In genomic region chr11:75461743-75462252, GRCm38 (mm10) we compare ENCODE assay signal across 8 mouse cellular contexts. TPM values are rescaled to one million over a fixed set of nuclear protein-coding genes. Genes with fewer than 3 reads are reported as not detected.
DNase-seq lines count a peak whose midpoint lies in the region; ATAC-seq and TF ChIP-seq lines count a peak whose summit lies in the region.

No protein-coding gene starts in this region.

- 0% methylated on average over 30 of the region's 30 CpGs for WGBS in heart, embryonic 16.5 days
- 1% methylated on average over 30 of the region's 30 CpGs for WGBS in forebrain, embryonic 12.5 days
- under 1% methylated on average over 28 of the region's 30 CpGs for WGBS in liver, embryonic 15.5 days (ENCODE audit: insufficient replicate concordance)

- H3K4me3 ChIP-seq in heart, embryonic 16.5 days (ENCODE audit: low read length), result peak overlapping the region; percentile 85
- peak overlapping the region; percentile 88 for H3K4me3 ChIP-seq in E14TG2a.4 (replicated peaks; ENCODE audit: low read length)
- peak overlapping the region; percentile 72 for H3K4me3 ChIP-seq in forebrain, embryonic 12.5 days (replicated peaks)
- peak overlapping the region; percentile 97 for H3K4me3 ChIP-seq in liver, embryonic 15.5 days (replicated peaks)

- peaks cover 16% of the 10 kb centered on the region for H3K36me3 ChIP-seq in heart, embryonic 16.5 days (ENCODE audit: control insufficient read depth, insufficient read depth)
- H3K36me3 ChIP-seq in E14TG2a.4 (ENCODE audit: insufficient read depth, low read length), result peaks cover 27% of the 10 kb centered on the region
- peaks cover 9% of the 10 kb centered on the region; the same call in 1 of the 2 replicates for H3K36me3 ChIP-seq in forebrain, embryonic 12.5 days (replicated peaks)
- peaks cover 34% of the 10 kb centered on the region for H3K36me3 ChIP-seq in liver, embryonic 15.5 days (replicated peaks)

- peak overlapping the region; percentile 87 for H3K9ac ChIP-seq in heart, embryonic 16.5 days (ENCODE audit: low read length)
- H3K9ac ChIP-seq in forebrain, embryonic 12.5 days, result peak overlapping the region; percentile 70
- peak overlapping the region; percentile 96 for H3K9ac ChIP-seq in liver, embryonic 15.5 days

- TF ChIP-seq CTCF in E14TG2a.4 (conservative IDR thresholded peaks at IDR 0.05; ENCODE audit: low read length), result no peak

- peaks cover 26% of the 10 kb centered on the region for H3K4me1 ChIP-seq in heart, embryonic 16.5 days (ENCODE audit: control insufficient read depth, insufficient read depth, low read length)
- peaks cover 62% of the 10 kb centered on the region for H3K4me1 ChIP-seq in E14TG2a.4 (replicated peaks; ENCODE audit: low read depth, low read length)
- H3K4me1 ChIP-seq in forebrain, embryonic 12.5 days, result peaks cover 26% of the 10 kb centered on the region
- peaks cover 75% of the 10 kb centered on the region for H3K4me1 ChIP-seq in liver, embryonic 15.5 days (replicated peaks)

- H3K27ac ChIP-seq in heart, embryonic 16.5 days (ENCODE audit: low read length), result peak overlapping the region; percentile 98
- 0 out of 2 replicates have a peak overlapping the region, but pooled peaks have one; percentile 32 for H3K27ac ChIP-seq in forebrain, embryonic 12.5 days
- peak overlapping the region; percentile 99 for H3K27ac ChIP-seq in liver, embryonic 15.5 days (replicated peaks)

- intact Hi-C loops in left cerebral cortex, postnatal 14 days (cut with DNase I), result no loop called here

- no peaks in the 10 kb centered on the region for H3K27me3 ChIP-seq in heart, embryonic 16.5 days (ENCODE audit: control insufficient read depth, insufficient read depth, low read length)
- H3K27me3 ChIP-seq in E14TG2a.4 (ENCODE audit: insufficient read depth, low read length), result no peaks in the 10 kb centered on the region
- peaks cover 3% of the 10 kb centered on the region; the same call in 1 of the 2 replicates for H3K27me3 ChIP-seq in forebrain, embryonic 12.5 days
- no peaks in the 10 kb centered on the region for H3K27me3 ChIP-seq in liver, embryonic 15.5 days

- DNase-seq in heart, adult 9 months (ENCODE audit: low spot score in 2 of 2), result no peak
- no peak for DNase-seq in left cerebral cortex, postnatal 14 days (ENCODE audit: low spot score in 2 of 2)
- DNase-seq in Muller cell, postnatal 12 days (ENCODE audit: inconsistent ontology term), result no peak
- no peak for DNase-seq in adrenal gland, adult (ENCODE audit: inconsistent age in 2 of 2, low spot score in 1 of 2)

- peak overlapping the region; percentile 76 for H3K4me2 ChIP-seq in heart, embryonic 16.5 days (ENCODE audit: low read depth, low read length)
- H3K4me2 ChIP-seq in forebrain, embryonic 12.5 days, result peak overlapping the region; percentile 97
- H3K4me2 ChIP-seq in liver, embryonic 15.5 days, result peak overlapping the region; percentile 90

- peak; percentile 1; the same call in 1 of the 2 replicates for ATAC-seq in heart, embryonic 16.5 days (replicated peaks; ENCODE audit: extremely low read depth, insufficient read depth, low FRiP score)
- peak; percentile 1; the same call in 1 of the 2 replicates for ATAC-seq in forebrain, embryonic 12.5 days (ENCODE audit: low FRiP score)
- no peak for ATAC-seq in liver, embryonic 15.5 days (ENCODE audit: insufficient read depth)

- 0 out of 2 replicates have a peak, but pooled peaks cover 2% of the 10 kb centered on the region for H3K9me3 ChIP-seq in heart, embryonic 16.5 days (replicated peaks; ENCODE audit: control insufficient read depth, low read length)
- H3K9me3 ChIP-seq in E14TG2a.4 (ENCODE audit: low read length), result no peaks in the 10 kb centered on the region
- peaks cover 3% of the 10 kb centered on the region; the same call in 1 of the 2 replicates for H3K9me3 ChIP-seq in forebrain, embryonic 12.5 days
- H3K9me3 ChIP-seq in liver, embryonic 15.5 days (replicated peaks), result no peaks in the 10 kb centered on the region

RNA-seq across cellular contexts. Expression of gene Tlcd2, which starts 0.3 kb away (rescaled TPM):
- polyA plus RNA-seq in heart, embryonic 16.5 days (2015; fragmentation: Nextera tagmentation; extraction: Ambion mirVana), result 11.2 and 12.1 TPM in 2 replicates
- 4.9 and 7.1 TPM in 2 replicates for polyA plus RNA-seq in forebrain, embryonic 12.5 days (2016; fragmentation: Nextera tagmentation; extraction: Ambion mirVana)
- polyA plus RNA-seq in liver, embryonic 15.5 days (2015; fragmentation: Nextera tagmentation; extraction: Ambion mirVana), result 18.8 and 19.9 TPM in 2 replicates
- under 1 TPM; 0.33 to 0.95 TPM for total RNA-seq in left cerebral cortex, postnatal 14 days (2021)

RNA-seq across cellular contexts. Expression of gene Wdr81, which starts 7.3 kb away (rescaled TPM):
- polyA plus RNA-seq in heart, embryonic 16.5 days (2015; fragmentation: Nextera tagmentation; extraction: Ambion mirVana), result 3.5 and 4.5 TPM in 2 replicates
- polyA plus RNA-seq in forebrain, embryonic 12.5 days (2016; fragmentation: Nextera tagmentation; extraction: Ambion mirVana), result 7.2 and 8.7 TPM in 2 replicates
- polyA plus RNA-seq in liver, embryonic 15.5 days (2015; fragmentation: Nextera tagmentation; extraction: Ambion mirVana), result 21.0 and 26.2 TPM in 2 replicates
- 10 to 100 TPM; 20.0 to 20.7 TPM for total RNA-seq in left cerebral cortex, postnatal 14 days (2021)

RNA-seq across cellular contexts. Expression of gene Serpinf2, which starts 22.4 kb away (rescaled TPM):
- polyA plus RNA-seq in heart, embryonic 16.5 days (2015; fragmentation: Nextera tagmentation; extraction: Ambion mirVana), result 0.39 and 0.75 TPM in 2 replicates
- not detected in 2 replicates for polyA plus RNA-seq in forebrain, embryonic 12.5 days (2016; fragmentation: Nextera tagmentation; extraction: Ambion mirVana)
- 631 and 714 TPM in 2 replicates for polyA plus RNA-seq in liver, embryonic 15.5 days (2015; fragmentation: Nextera tagmentation; extraction: Ambion mirVana)
- total RNA-seq in left cerebral cortex, postnatal 14 days (2021), result not detected

RNA-seq across cellular contexts. Expression of gene Prpf8, which starts 24.8 kb away (rescaled TPM):
- polyA plus RNA-seq in heart, embryonic 16.5 days (2015; fragmentation: Nextera tagmentation; extraction: Ambion mirVana), result 31.4 and 34.1 TPM in 2 replicates
- polyA plus RNA-seq in forebrain, embryonic 12.5 days (2016; fragmentation: Nextera tagmentation; extraction: Ambion mirVana), result 87.9 and 92.6 TPM in 2 replicates
- 25.8 and 28.0 TPM in 2 replicates for polyA plus RNA-seq in liver, embryonic 15.5 days (2015; fragmentation: Nextera tagmentation; extraction: Ambion mirVana)
- 100 to 1,000 TPM; 115 to 116 TPM for total RNA-seq in left cerebral cortex, postnatal 14 days (2021)

RNA-seq across cellular contexts. Expression of gene Serpinf1, which starts 39.3 kb away (rescaled TPM):
- 37.4 and 40.1 TPM in 2 replicates for polyA plus RNA-seq in heart, embryonic 16.5 days (2015; fragmentation: Nextera tagmentation; extraction: Ambion mirVana)
- polyA plus RNA-seq in forebrain, embryonic 12.5 days (2016; fragmentation: Nextera tagmentation; extraction: Ambion mirVana), result 35.8 and 44.7 TPM in 2 replicates
- polyA plus RNA-seq in liver, embryonic 15.5 days (2015; fragmentation: Nextera tagmentation; extraction: Ambion mirVana), result 265 and 279 TPM in 2 replicates
- 10 to 100 TPM; 16.4 to 17.5 TPM for total RNA-seq in left cerebral cortex, postnatal 14 days (2021)

Comparison
In these comparisons a context has a peak if more than half of its experiments do, and no peak if none do; other contexts are left out.
1. H3K27ac ChIP-seq: peak in every context shown above with its lines; median percentile 99 in liver, embryonic 15.5 days; 98 in heart, embryonic 16.5 days; 32 in forebrain, embryonic 12.5 days.
2. RNA of gene Serpinf2, which starts 22.4 kb away (polyA plus RNA-seq): 631 to 714 TPM in liver, embryonic 15.5 days; 0.39 to 0.75 TPM in heart, embryonic 16.5 days and not detected in forebrain, embryonic 12.5 days; every median in the first group is over 100 times any median in the second.
3. Peak in every context shown above with its lines, with median percentiles within 50 percentile points of each other: H3K4me2 ChIP-seq, H3K4me3 ChIP-seq and H3K9ac ChIP-seq.